Mouse (Mus musculus): ENCODE measurements around the gene Tnrc6c.

Gene Tnrc6c

GRCm38 (mm10) chr11:117765361-117765760, 111.3 kb downstream of the Tnrc6c start:
- no peak for DNase-seq (ENCODE audit: low read depth in 1 of 2, low spot score in 2 of 2)

- no peak for DNase-seq (ENCODE audit: low read depth in 1 of 2, low spot score in 2 of 2)
These were observed 112.2 kb downstream of the Tnrc6c start for GRCm38 (mm10) chr11:117766275-117766674.

- no peak for DNase-seq (ENCODE audit: low read depth in 1 of 2, low spot score in 2 of 2)
These were observed 114.9 kb downstream of the Tnrc6c start for GRCm38 (mm10) chr11:117768725-117769682.

GRCm38 (mm10) chr11:117769683-117770047, 115.6 kb downstream of the Tnrc6c start:
- DNase-seq (ENCODE audit: low read depth in 1 of 2, low spot score in 2 of 2): no peak

- DNase-seq (ENCODE audit: low read depth in 1 of 2, low spot score in 2 of 2): no peak
These were observed 116.3 kb downstream of the Tnrc6c start for GRCm38 (mm10) chr11:117770407-117770806.

GRCm38 (mm10) chr11:117772352-117772751, 118.3 kb downstream of the Tnrc6c start:
- DNase-seq (ENCODE audit: low read depth in 1 of 2, low spot score in 2 of 2): no peak

GRCm38 (mm10) chr11:117774925-117775324, 120.8 kb downstream of the Tnrc6c start:
- no peak for DNase-seq (ENCODE audit: low read depth in 1 of 2, low spot score in 2 of 2)

- no peak for DNase-seq (ENCODE audit: low read depth in 1 of 2, low spot score in 2 of 2)
These were observed 121.5 kb downstream of the Tnrc6c start for GRCm38 (mm10) chr11:117775540-117775939.

GRCm38 (mm10) chr11:117776085-117776792, 122.2 kb downstream of the Tnrc6c start:
- no peak for DNase-seq (ENCODE audit: low read depth in 1 of 2, low spot score in 2 of 2)

GRCm38 (mm10) chr11:117777111-117777510, 123.0 kb downstream of the Tnrc6c start:
- no peak for DNase-seq (ENCODE audit: low read depth in 1 of 2, low spot score in 2 of 2)

- DNase-seq (ENCODE audit: low read depth in 1 of 2, low spot score in 2 of 2): no peak
These were observed 123.9 kb downstream of the Tnrc6c start for GRCm38 (mm10) chr11:117778031-117778430.

GRCm38 (mm10) chr11:117778851-117779433, 124.9 kb downstream of the Tnrc6c start:
- DNase-seq (ENCODE audit: low read depth in 1 of 2, low spot score in 2 of 2): peak in 1 of 2 experiments; percentile 68

GRCm38 (mm10) chr11:117779434-117780198, 125.5 kb downstream of the Tnrc6c start:
- peak; percentile 82 to 83 for DNase-seq (ENCODE audit: low read depth in 1 of 2, low spot score in 2 of 2)

- no peak for DNase-seq (ENCODE audit: low read depth in 1 of 2, low spot score in 2 of 2)
These were observed 126.1 kb downstream of the Tnrc6c start for GRCm38 (mm10) chr11:117780199-117780515.

- DNase-seq (ENCODE audit: low read depth in 1 of 2, low spot score in 2 of 2): peak; percentile 93 to 98
These were observed 126.6 kb downstream of the Tnrc6c start for GRCm38 (mm10) chr11:117780582-117781111.

GRCm38 (mm10) chr11:117781199-117781821, 127.2 kb downstream of the Tnrc6c start:
- DNase-seq (ENCODE audit: low read depth in 1 of 2, low spot score in 2 of 2): peak in 1 of 2 experiments; percentile 81

- DNase-seq (ENCODE audit: low read depth in 1 of 2, low spot score in 2 of 2): peak in 1 of 2 experiments; percentile 54
These were observed 128.1 kb downstream of the Tnrc6c start, which contains the start of the genes Tmc8 and Tmc6 for GRCm38 (mm10) chr11:117781993-117782704. Gene Tmc8, plus strand, starts transcription at chr11:117782076. Gene Tmc6, minus strand, starts transcription at chr11:117782198.

- no peak for DNase-seq (ENCODE audit: low read depth in 1 of 2, low spot score in 2 of 2)
These were observed 128.6 kb downstream of the Tnrc6c start for GRCm38 (mm10) chr11:117782705-117783034.

- no peak for DNase-seq (ENCODE audit: low read depth in 1 of 2, low spot score in 2 of 2)
These were observed 129.0 kb downstream of the Tnrc6c start for GRCm38 (mm10) chr11:117783089-117783488.

Measured in monocyte, adult 2 months (primary cell).